Mouse (Mus musculus) spleen, adult 2 months (tissue): ENCODE data around the gene Cdpf1.

Experiments used
- CTCF ChIP-seq: fragments of 200-500 bp; IDR thresholded peaks from 2 replicates; pipeline ENCODE4 v1.5.1; 2011; ENCODE audit warnings: mild to moderate bottlenecking, inconsistent platforms; ENCODE audit not compliant: insufficient read depth, insufficient read length, insufficient replicate concordance; ENCODE audit errors: extremely low read depth
- POLR2A ChIP-seq: fragments of 200-500 bp; IDR thresholded peaks from 2 replicates; pipeline ENCODE4 v1.6.1; 2011; ENCODE audit warnings: low read depth, low read length, inconsistent platforms

DNA sequence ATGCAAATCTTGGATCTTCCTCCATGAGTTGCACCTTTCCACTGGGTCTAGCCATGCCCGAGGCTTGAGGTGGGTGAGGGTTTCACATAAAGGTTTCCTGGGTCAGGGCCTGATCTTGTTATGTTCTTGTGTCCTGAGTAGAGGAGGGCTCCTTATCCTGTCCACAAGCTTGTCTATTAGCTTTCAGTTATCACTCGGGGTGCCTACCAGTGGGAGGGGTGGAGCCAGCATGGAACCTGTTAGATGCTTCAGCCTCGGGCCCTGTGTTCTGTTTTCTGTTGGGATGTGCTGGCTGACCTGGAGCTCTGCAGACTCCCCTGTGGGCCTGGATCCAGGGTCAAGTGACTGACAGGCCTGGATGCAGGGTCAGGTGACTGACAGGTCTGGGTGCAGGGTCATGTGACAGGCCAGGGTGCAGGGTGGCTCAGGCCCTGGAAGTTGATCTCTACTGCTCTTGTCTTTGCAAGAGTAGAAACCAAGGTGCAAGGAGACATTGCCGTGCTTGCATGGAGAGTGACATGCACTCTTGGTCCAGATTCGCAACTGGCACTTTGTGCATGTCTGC is 30.4 kb upstream of the Cdpf1 start:
- no peak for TF ChIP-seq CTCF
- TF ChIP-seq POLR2A, result no peak
